Mouse (Mus musculus) liver, postnatal 0 days (tissue): Measurements from ENCODE around the gene Ccdc32.

Source experiments
- CTCF ChIP-seq: sonication (generic); IDR thresholded peaks from 2 replicates; pipeline ENCODE4 v1.5.1; 2016; ENCODE audit warnings: antibody characterized with exemption, low read depth
- EP300 ChIP-seq: IDR thresholded peaks from 2 replicates; pipeline ENCODE4 v1.6.1; 2016; ENCODE audit warnings: antibody characterized with exemption, low read depth, mild to moderate bottlenecking

GRCm38 (mm10) chr2:118975855-118976254 lies 53.3 kb downstream of the Ccdc32 start:
- TF ChIP-seq EP300: no peak
- TF ChIP-seq CTCF: no peak
